Mouse (Mus musculus): ENCODE results near the gene Tpm1.

Tpm1 gene

DNA sequence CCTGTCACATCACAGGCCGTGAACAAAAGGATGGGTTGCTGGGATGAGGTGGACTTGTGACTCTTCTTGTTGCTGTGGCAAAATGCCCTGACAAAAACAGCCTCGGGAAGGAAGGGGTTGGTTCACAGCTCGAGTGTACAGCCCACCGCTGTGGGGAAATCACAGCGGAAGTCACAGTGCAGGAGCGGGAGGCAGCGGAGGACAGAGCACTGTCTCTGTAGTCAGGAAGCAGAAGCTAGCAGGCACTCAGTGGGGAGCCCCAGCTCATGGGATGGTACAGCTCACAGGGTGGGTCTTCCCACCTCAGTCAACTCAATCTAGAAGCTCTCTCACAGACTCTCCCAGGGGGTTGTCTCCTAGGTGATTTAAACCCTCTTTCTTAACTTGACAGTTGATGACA lies 63.8 kb downstream of the Tpm1 start:
- no peak for DNase-seq (ENCODE audit: low spot score in 2 of 2)

- no peak for DNase-seq (ENCODE audit: low spot score in 2 of 2)
Observed at GRCm38 (mm10) chr9:66982085-66982484, 67.1 kb downstream of the Tpm1 start.

DNA sequence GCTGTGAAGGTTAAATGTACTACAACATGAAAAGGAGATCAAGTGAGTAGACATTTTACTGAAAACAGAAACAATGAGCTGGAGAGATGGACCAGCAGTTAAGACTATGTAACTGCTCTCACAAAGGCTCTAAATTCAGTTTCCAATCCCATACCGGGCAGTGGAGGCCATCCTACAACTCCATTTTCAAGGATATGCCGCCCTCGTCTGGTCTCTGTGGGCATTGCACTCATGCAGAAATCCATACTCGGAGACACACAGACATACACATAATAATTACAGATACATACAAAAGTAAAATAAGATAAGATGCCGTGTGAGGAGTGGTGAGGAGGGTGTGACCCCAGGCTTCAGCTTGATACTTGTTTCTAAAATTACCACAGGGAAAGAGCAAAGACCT lies 68.7 kb downstream of the Tpm1 start:
- peak in 1 of 2 experiments; percentile 63 for DNase-seq (ENCODE audit: low spot score in 2 of 2)

GRCm38 (mm10) chr9:66978468-66978867 lies 70.7 kb downstream of the Tpm1 start:
- DNase-seq (ENCODE audit: low spot score in 2 of 2) = no peak

DNA sequence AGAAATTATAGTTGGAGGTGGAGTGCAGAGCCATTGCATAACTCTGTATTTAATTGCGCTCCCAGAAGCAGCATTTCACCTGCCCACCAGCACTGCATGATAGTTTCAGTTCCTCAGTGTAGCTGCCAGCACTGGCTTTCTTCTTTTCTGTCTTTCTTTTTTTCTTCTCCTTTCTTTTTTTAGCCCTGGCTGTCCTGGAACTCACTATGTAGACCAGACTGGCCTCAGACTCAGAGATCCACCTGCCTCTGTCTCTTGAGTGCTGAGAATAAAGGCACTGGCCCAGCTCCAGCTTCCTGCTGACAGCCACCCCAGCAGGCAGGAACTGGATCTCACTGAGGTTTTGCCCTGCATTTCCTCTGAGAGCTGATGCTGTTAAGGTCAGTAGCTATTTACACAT lies 71.2 kb downstream of the Tpm1 start:
- DNase-seq (ENCODE audit: low spot score in 2 of 2) = no peak

GRCm38 (mm10) chr9:66977121-66977520 lies 72.1 kb downstream of the Tpm1 start:
- no peak for DNase-seq (ENCODE audit: low spot score in 2 of 2)

GRCm38 (mm10) chr9:66975239-66975645 lies 74.0 kb downstream of the Tpm1 start, which contains the start of gene Lactb:
Lactb (minus strand) TSS chr9:66975484.
- peak; percentile 92 to 93 for DNase-seq (ENCODE audit: low spot score in 2 of 2)

DNA sequence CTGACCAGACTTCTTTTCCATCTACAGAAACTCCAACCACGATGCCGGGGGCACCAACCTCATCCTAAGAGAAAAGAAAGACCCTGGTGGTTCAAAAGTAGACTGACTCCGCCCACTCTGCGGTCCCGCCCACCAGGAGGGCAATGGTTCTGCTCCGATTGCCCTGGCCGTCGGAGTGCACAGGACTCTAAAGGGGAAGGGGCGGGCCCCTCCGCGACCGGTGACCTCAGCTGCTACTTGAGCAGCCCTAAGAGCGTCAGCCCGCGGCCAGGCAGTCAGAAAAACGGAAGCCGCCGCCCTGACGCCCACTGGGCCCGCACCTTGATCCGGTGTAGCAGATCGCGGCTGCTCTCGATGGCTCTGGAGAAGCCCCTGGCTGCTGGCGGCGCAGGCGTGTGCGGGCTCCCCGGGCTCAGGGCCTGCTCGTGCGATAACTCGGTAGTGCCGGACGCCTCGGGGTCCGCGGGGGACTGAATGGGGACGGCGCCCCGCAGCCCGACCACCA lies 74.4 kb downstream of the Tpm1 start:
- DNase-seq (ENCODE audit: low spot score in 2 of 2) = peak; percentile 68 to 74

All from frontal cortex, postnatal 10 days (tissue).